Mouse (Mus musculus) sigmoid colon, adult 10 weeks (tissue): ENCODE measurements around the gene Tecpr1. TPM values are rescaled to one million over a fixed set of nuclear protein-coding genes. Genes with fewer than 3 reads are reported as not detected.

ENCODE experiments used
- polyA plus RNA-seq: library from polyadenylated mRNA; stranded (reverse); fragments of 350-450 nt; fragmentation: Illumina TruSeq; extraction: RNeasy Lipid Tissue Mini Kit (QIAGEN cat#74804); gene quantifications from one replicate; pipeline ENCODE4 v1.2.3, GENCODE M21; 2014; ENCODE audit warnings: low read depth, low replicate concordance

Tecpr1 gene
- 2.5 TPM for polyA plus RNA-seq

GRCm38 (mm10) chr5:144223503-144223862, at the start of gene Tecpr1:
Gene Tecpr1, minus strand, starts transcription at chr5:144223615.

GRCm38 (mm10) chr5:144243901-144244487, 20.6 kb upstream of the Tecpr1 start, which contains the start of gene Bri3:
Gene Bri3, plus strand, starts transcription at chr5:144244437.

GRCm38 (mm10) chr5:144189950-144190583, 33.3 kb downstream of the Tecpr1 start, which contains the start of gene Bhlha15:
Gene Bhlha15, plus strand, starts transcription at chr5:144190286.

Other genes starting within 250 kb of the Tecpr1 start
- 183 TPM for gene Ccz1, start 208.7 kb downstream of the Tecpr1 start, polyA plus RNA-seq
- gene Ocm, start 196.9 kb downstream of the Tecpr1 start, polyA plus RNA-seq: not detected
- gene Lmtk2, start 123.2 kb downstream of the Tecpr1 start, polyA plus RNA-seq: 14.5 TPM
- gene Bhlha15, start 33.3 kb downstream of the Tecpr1 start, polyA plus RNA-seq: 0.35 TPM
- gene Bri3, start 20.8 kb upstream of the Tecpr1 start, polyA plus RNA-seq: 126 TPM
- gene Baiap2l1, start 134.5 kb upstream of the Tecpr1 start, polyA plus RNA-seq: 296 TPM